Mouse (Mus musculus): ENCODE measurements around the gene Ptgfrn.

Gene Ptgfrn

GRCm38 (mm10) chr3:101007112-101007782 lies 102.8 kb downstream of the Ptgfrn start:
- DNase-seq (ENCODE audit: low read depth in 1 of 2, low spot score in 2 of 2) = no peak

GRCm38 (mm10) chr3:101005392-101005791 lies 104.7 kb downstream of the Ptgfrn start:
- DNase-seq (ENCODE audit: low read depth in 1 of 2, low spot score in 2 of 2) = no peak

GRCm38 (mm10) chr3:101003575-101004356 lies 106.3 kb downstream of the Ptgfrn start:
- no peak for DNase-seq (ENCODE audit: low read depth in 1 of 2, low spot score in 2 of 2)

GRCm38 (mm10) chr3:100999732-101000131 lies 110.3 kb downstream of the Ptgfrn start:
- DNase-seq (ENCODE audit: low read depth in 1 of 2, low spot score in 2 of 2) = no peak

GRCm38 (mm10) chr3:100998904-100999340 lies 111.2 kb downstream of the Ptgfrn start:
- DNase-seq (ENCODE audit: low read depth in 1 of 2, low spot score in 2 of 2) = peak in 1 of 2 experiments; percentile 51

- no peak for DNase-seq (ENCODE audit: low read depth in 1 of 2, low spot score in 2 of 2)
Measured at GRCm38 (mm10) chr3:100997785-100998570, 112.1 kb downstream of the Ptgfrn start.

- no peak for DNase-seq (ENCODE audit: low read depth in 1 of 2, low spot score in 2 of 2)
Measured at GRCm38 (mm10) chr3:100994252-100994651, 115.8 kb downstream of the Ptgfrn start.

GRCm38 (mm10) chr3:100993718-100994117 lies 116.4 kb downstream of the Ptgfrn start:
- DNase-seq (ENCODE audit: low read depth in 1 of 2, low spot score in 2 of 2) = no peak

- no peak for DNase-seq (ENCODE audit: low read depth in 1 of 2, low spot score in 2 of 2)
Measured at GRCm38 (mm10) chr3:100993158-100993557, 116.9 kb downstream of the Ptgfrn start.
